8 mouse cellular contexts compared by ENCODE assay signal in the genomic region with DNA sequence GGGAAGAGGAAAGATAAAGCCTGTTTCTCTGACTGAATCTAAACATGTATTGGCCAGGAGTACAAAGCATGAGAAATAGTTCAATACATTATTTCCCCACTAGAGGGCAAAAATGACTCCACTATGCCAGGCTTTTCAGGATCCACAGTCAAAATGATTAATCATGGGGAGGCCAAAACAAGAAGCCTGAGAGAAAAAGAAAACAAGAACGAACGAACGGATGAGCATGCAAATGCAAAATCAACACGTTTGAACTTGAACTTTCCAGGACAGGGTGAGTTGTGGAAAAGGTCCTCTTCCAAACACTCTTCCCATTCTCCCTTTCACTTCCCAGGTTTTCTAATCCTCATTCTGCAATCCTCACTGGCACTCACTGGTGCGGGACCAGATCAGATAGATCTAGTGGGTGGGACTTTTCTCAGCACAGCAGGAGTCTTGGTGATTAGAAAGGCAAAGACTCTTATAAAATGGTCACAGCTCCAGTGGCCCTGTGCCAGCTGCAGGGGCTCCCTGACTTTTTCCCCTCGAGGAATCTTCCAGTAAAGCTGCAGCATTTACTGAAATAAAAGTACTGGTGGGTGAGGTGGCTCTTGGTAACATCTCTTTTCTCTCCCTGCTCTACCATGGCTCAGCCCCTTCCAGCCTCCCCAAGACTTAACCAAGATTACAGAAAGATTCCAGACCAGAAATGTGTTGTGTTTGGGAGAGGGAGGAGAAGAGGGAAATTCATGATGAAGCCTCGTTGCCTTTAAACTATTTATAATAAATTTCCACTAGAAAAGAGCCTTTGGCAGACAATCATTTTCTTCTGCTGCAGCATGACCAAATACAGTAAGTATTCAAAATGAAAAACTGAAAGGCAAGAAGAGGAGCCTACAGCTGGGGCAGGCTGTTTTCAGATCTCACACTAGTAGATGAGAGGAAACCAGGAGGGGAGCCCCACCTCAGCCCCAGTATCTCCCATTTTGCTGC.
DNase-seq lines count a peak whose midpoint lies in the region; ATAC-seq and TF ChIP-seq lines count a peak whose summit lies in the region.

No protein-coding gene starts in this region.

- peak overlapping the region; percentile 19; the same call in 1 of the 2 replicates for H3K4me2 ChIP-seq in hindbrain, postnatal 0 days (ENCODE audit: low read depth, low read length)
- H3K4me2 ChIP-seq in liver, embryonic 13.5 days = peak overlapping the region; percentile 19
- peak overlapping the region; percentile 39 for H3K4me2 ChIP-seq in neural tube, embryonic 12.5 days (replicated peaks)

- WGBS in liver, adult 2 months = 37% methylated on average over 7 of the region's 7 CpGs
- WGBS in hindbrain, postnatal 0 days = 7% methylated on average over 7 of the region's 7 CpGs
- 10% methylated on average over 7 of the region's 7 CpGs for WGBS in liver, embryonic 13.5 days (ENCODE audit: insufficient replicate concordance)
- 15% methylated on average over 7 of the region's 7 CpGs for WGBS in neural tube, embryonic 12.5 days

- no peaks in the 10 kb centered on the region for H3K27me3 ChIP-seq in liver, adult 2 months (ENCODE audit: control insufficient read depth, insufficient read depth, low read length)
- H3K27me3 ChIP-seq in hindbrain, postnatal 0 days (ENCODE audit: insufficient read depth, low read length) = no peaks in the 10 kb centered on the region
- no peaks in the 10 kb centered on the region for H3K27me3 ChIP-seq in liver, embryonic 13.5 days
- no peaks in the 10 kb centered on the region for H3K27me3 ChIP-seq in neural tube, embryonic 12.5 days (replicated peaks)

- no peaks in the 10 kb centered on the region; the same call in 1 of the 2 replicates for H3K36me3 ChIP-seq in liver, adult 2 months (ENCODE audit: control insufficient read depth, insufficient read depth, low read length)
- no peaks in the 10 kb centered on the region for H3K36me3 ChIP-seq in hindbrain, postnatal 0 days (ENCODE audit: insufficient read depth, low read length)
- H3K36me3 ChIP-seq in liver, embryonic 13.5 days = no peaks in the 10 kb centered on the region
- no peaks in the 10 kb centered on the region for H3K36me3 ChIP-seq in neural tube, embryonic 12.5 days

- no peak overlapping the region for H3K27ac ChIP-seq in liver, adult 2 months (replicated peaks; ENCODE audit: insufficient read depth, low read depth, low read length)
- H3K27ac ChIP-seq in gastrocnemius, adult 2 months = peak overlapping the region; percentile 77
- peak overlapping the region; percentile 18; the same call in 1 of the 2 replicates for H3K27ac ChIP-seq in hindbrain, postnatal 0 days
- no peak overlapping the region for H3K27ac ChIP-seq in liver, embryonic 13.5 days
- no peak overlapping the region for H3K27ac ChIP-seq in neural tube, embryonic 12.5 days

- no peak overlapping the region for H3K9ac ChIP-seq in liver, adult 2 months (ENCODE audit: low read depth, low read length)
- no peak overlapping the region for H3K9ac ChIP-seq in hindbrain, postnatal 0 days (replicated peaks; ENCODE audit: low read length)
- no peak overlapping the region for H3K9ac ChIP-seq in liver, embryonic 13.5 days
- H3K9ac ChIP-seq in neural tube, embryonic 12.5 days = no peak overlapping the region

- intact Hi-C loops in gastrocnemius, adult 2 months (cut with DNase I) = loop anchor here (2.0 to 10.0 kb wide), 3 partner anchors 115 to 487 kb away; partner anchors contain the start of gene Plcb4

- no peaks in the 10 kb centered on the region for H3K9me3 ChIP-seq in hindbrain, postnatal 0 days (ENCODE audit: low read length)
- H3K9me3 ChIP-seq in liver, embryonic 13.5 days (replicated peaks) = no peaks in the 10 kb centered on the region
- H3K9me3 ChIP-seq in neural tube, embryonic 12.5 days = no peaks in the 10 kb centered on the region

- no peaks in the 10 kb centered on the region for H3K79me2 ChIP-seq in liver, adult 2 months (ENCODE audit: control insufficient read depth, insufficient read depth, low read length)

- peak; percentile 24; the same call in 1 of the 2 replicates for TF ChIP-seq CTCF in liver, adult 2 months (IDR thresholded peaks at IDR 0.05; ENCODE audit: low read depth, low read length)
- peak; percentile 73 for TF ChIP-seq CTCF in gastrocnemius, adult 2 months (IDR thresholded peaks at IDR 0.05)
- peak; percentile 82 for TF ChIP-seq CTCF in hindbrain, postnatal 0 days (IDR thresholded peaks at IDR 0.05; ENCODE audit: low read depth)

- ATAC-seq in hindbrain, postnatal 0 days = peak; percentile 85
- ATAC-seq in liver, embryonic 13.5 days (ENCODE audit: low read depth) = no peak
- ATAC-seq in neural tube, embryonic 12.5 days (ENCODE audit: low FRiP score, low read depth) = peak; percentile 86

- no peaks in the 10 kb centered on the region for H3K4me1 ChIP-seq in liver, adult 2 months (ENCODE audit: control insufficient read depth, insufficient read depth, low read length)
- H3K4me1 ChIP-seq in hindbrain, postnatal 0 days (ENCODE audit: insufficient read depth, low read length) = no peaks in the 10 kb centered on the region
- peaks cover 4% of the 10 kb centered on the region for H3K4me1 ChIP-seq in liver, embryonic 13.5 days (replicated peaks)
- H3K4me1 ChIP-seq in neural tube, embryonic 12.5 days = peaks cover 5% of the 10 kb centered on the region

- no peak for TF ChIP-seq POLR2A in liver, adult 2 months (IDR thresholded peaks at IDR 0.05; ENCODE audit: extremely low read depth, insufficient read depth, low read length)

- peak; percentile 39 for DNase-seq in liver, adult 2 months (ENCODE audit: extremely low read depth, low read depth, low spot score)
- DNase-seq in liver = no peak
- peak; percentile 89 for DNase-seq in cerebellum, adult 9-10 months
- DNase-seq in gastrocnemius, adult 2 months = peak; percentile 53
- DNase-seq in hindbrain, postnatal 0 days (ENCODE audit: low spot score) = peak; percentile 87
- no peak for DNase-seq in liver, embryonic 13.5 days
- DNase-seq in spleen, adult 18-20 months = no peak

- no peak overlapping the region for H3K4me3 ChIP-seq in liver, adult 2 months (ENCODE audit: insufficient read depth, low read depth, low read length)
- H3K4me3 ChIP-seq in gastrocnemius, adult 2 months = peak overlapping the region; percentile 60
- no peak overlapping the region for H3K4me3 ChIP-seq in hindbrain, postnatal 0 days (ENCODE audit: low read length)
- H3K4me3 ChIP-seq in liver, embryonic 13.5 days (replicated peaks) = no peak overlapping the region; the same call in 1 of the 2 replicates
- no peak overlapping the region for H3K4me3 ChIP-seq in neural tube, embryonic 12.5 days

Comparison
In these comparisons a context has a peak if more than half of its experiments do, and no peak if none do; other contexts are left out.
1. DNase-seq: peak in liver, adult 2 months (single experiment), cerebellum, adult 9-10 months (single experiment), gastrocnemius, adult 2 months (single experiment) and hindbrain, postnatal 0 days (single experiment); none in liver (single experiment), liver, embryonic 13.5 days (single experiment) and spleen, adult 18-20 months (0 of 2).
2. H3K27ac ChIP-seq: peak in gastrocnemius, adult 2 months (single experiment) and hindbrain, postnatal 0 days (single experiment); none in liver, adult 2 months (single experiment), liver, embryonic 13.5 days (single experiment) and neural tube, embryonic 12.5 days (single experiment).
3. CTCF ChIP-seq: peak in every context shown above with its lines; median percentile 82 in hindbrain, postnatal 0 days; 73 in gastrocnemius, adult 2 months; 24 in liver, adult 2 months.
4. Peak in every context shown above with its lines, with median percentiles within 50 percentile points of each other: H3K4me2 ChIP-seq.